Mouse (Mus musculus): Measurements from ENCODE around the gene Pigb.

Pigb gene

GRCm38 (mm10) chr9:73040080-73040479, at the start of gene Pigb:
Gene Pigb, minus strand, starts transcription at chr9:73040378.
- in situ Hi-C loops (cut with MboI; ENCODE audit: unreplicated experiment in 2 of 2), result loop anchor here in 1 of 2 experiments (5.0 kb wide), 1 partner anchor 52 kb away; no protein-coding TSS in a partner anchor

- in situ Hi-C loops (cut with MboI; ENCODE audit: unreplicated experiment in 2 of 2), result loop anchor here (5.0 to 25.0 kb wide), 2 partner anchors 42 to 327 kb away; no protein-coding TSS in a partner anchor
Measured at GRCm38 (mm10) chr9:73089222-73089920, 49.2 kb upstream of the Pigb start.

- in situ Hi-C loops (cut with MboI; ENCODE audit: unreplicated experiment in 2 of 2), result loop anchor here (5.0 to 25.0 kb wide), 2 partner anchors 40 to 325 kb away; no protein-coding TSS in a partner anchor
Measured at GRCm38 (mm10) chr9:73087581-73087980, 47.4 kb upstream of the Pigb start.

- in situ Hi-C loops (cut with MboI; ENCODE audit: unreplicated experiment in 2 of 2), result loop anchor here (5.0 to 25.0 kb wide), 2 partner anchors 40 to 325 kb away; no protein-coding TSS in a partner anchor
Measured at GRCm38 (mm10) chr9:73087121-73087520, 46.9 kb upstream of the Pigb start.

- in situ Hi-C loops (cut with MboI; ENCODE audit: unreplicated experiment in 2 of 2), result loop anchor here (5.0 to 25.0 kb wide), 2 partner anchors 39 to 324 kb away; no protein-coding TSS in a partner anchor
Measured at GRCm38 (mm10) chr9:73085845-73086244, 45.7 kb upstream of the Pigb start.

- in situ Hi-C loops (cut with MboI; ENCODE audit: unreplicated experiment in 2 of 2), result loop anchor here in 1 of 2 experiments (25.0 kb wide), 1 partner anchor 322 kb away; no protein-coding TSS in a partner anchor
Measured at GRCm38 (mm10) chr9:73083956-73084355, 43.8 kb upstream of the Pigb start.

GRCm38 (mm10) chr9:73082291-73083000, 42.3 kb upstream of the Pigb start:
- in situ Hi-C loops (cut with MboI; ENCODE audit: unreplicated experiment in 2 of 2), result loop anchor here in 1 of 2 experiments (25.0 kb wide), 1 partner anchor 320 kb away; no protein-coding TSS in a partner anchor

GRCm38 (mm10) chr9:73079801-73080325, 39.7 kb upstream of the Pigb start:
- in situ Hi-C loops (cut with MboI; ENCODE audit: unreplicated experiment in 2 of 2), result loop anchor here in 1 of 2 experiments (25.0 kb wide), 1 partner anchor 318 kb away; no protein-coding TSS in a partner anchor

- in situ Hi-C loops (cut with MboI; ENCODE audit: unreplicated experiment in 2 of 2), result loop anchor here in 1 of 2 experiments (25.0 kb wide), 1 partner anchor 317 kb away; no protein-coding TSS in a partner anchor
Measured at GRCm38 (mm10) chr9:73079349-73079748, 39.2 kb upstream of the Pigb start.

- in situ Hi-C loops (cut with MboI; ENCODE audit: unreplicated experiment in 2 of 2), result no loop called here
Measured at GRCm38 (mm10) chr9:73073169-73073568, 33.0 kb upstream of the Pigb start.

GRCm38 (mm10) chr9:73072426-73072825, 32.2 kb upstream of the Pigb start:
- in situ Hi-C loops (cut with MboI; ENCODE audit: unreplicated experiment in 2 of 2), result no loop called here

GRCm38 (mm10) chr9:73070971-73071659, 30.9 kb upstream of the Pigb start:
- in situ Hi-C loops (cut with MboI; ENCODE audit: unreplicated experiment in 2 of 2), result no loop called here

- in situ Hi-C loops (cut with MboI; ENCODE audit: unreplicated experiment in 2 of 2), result no loop called here
Measured at GRCm38 (mm10) chr9:73068688-73069087, 28.5 kb upstream of the Pigb start.

- in situ Hi-C loops (cut with MboI; ENCODE audit: unreplicated experiment in 2 of 2), result no loop called here
Measured at GRCm38 (mm10) chr9:73068230-73068679, 28.1 kb upstream of the Pigb start.

- in situ Hi-C loops (cut with MboI; ENCODE audit: unreplicated experiment in 2 of 2), result no loop called here
Measured at GRCm38 (mm10) chr9:73067086-73067485, 26.9 kb upstream of the Pigb start.

GRCm38 (mm10) chr9:73063621-73064290, 23.6 kb upstream of the Pigb start:
- in situ Hi-C loops (cut with MboI; ENCODE audit: unreplicated experiment in 2 of 2), result no loop called here

- in situ Hi-C loops (cut with MboI; ENCODE audit: unreplicated experiment in 2 of 2), result no loop called here
Measured at GRCm38 (mm10) chr9:73059224-73059623, 19.0 kb upstream of the Pigb start.

- in situ Hi-C loops (cut with MboI; ENCODE audit: unreplicated experiment in 2 of 2), result no loop called here
Measured at GRCm38 (mm10) chr9:73055441-73055911, 15.3 kb upstream of the Pigb start.

GRCm38 (mm10) chr9:73050606-73051005, 10.4 kb upstream of the Pigb start:
- in situ Hi-C loops (cut with MboI; ENCODE audit: unreplicated experiment in 2 of 2), result no loop called here

Measured in v-Abl transformed pro-B cells (cell line).